In genomic region chr5:33434141-33434780, GRCm38 (mm10) we compare ENCODE assay signal across 9 mouse cellular contexts. TPM values are rescaled to one million over a fixed set of nuclear protein-coding genes. Genes with fewer than 3 reads are reported as not detected.
DNase-seq lines count a peak whose midpoint lies in the region; ATAC-seq lines count a peak whose summit lies in the region.
"Had no signal": no experiment of that assay in that cellular context is flagged by ENCODE, and none has a peak within 500 bp of the region (broad histone marks: within the 10 kb centered on the region; RNA-seq: fewer than 3 reads in every experiment).

No protein-coding gene starts in this region.

- H3K4me2 ChIP-seq in liver, embryonic 16.5 days (ENCODE audit: low read depth, low read length), result peak overlapping the region; percentile 25; the same call in 1 of the 2 replicates

- no peaks in the 10 kb centered on the region for H3K36me3 ChIP-seq in liver, embryonic 16.5 days (ENCODE audit: control insufficient read depth, insufficient read depth)

- no peaks in the 10 kb centered on the region for H3K9me3 ChIP-seq in liver, embryonic 16.5 days (replicated peaks; ENCODE audit: control insufficient read depth, low read length)

- no peak overlapping the region for H3K27ac ChIP-seq in liver, embryonic 16.5 days (ENCODE audit: low read length)

- H3K4me1 ChIP-seq in liver, embryonic 16.5 days (ENCODE audit: control insufficient read depth, low read depth, low read length), result peaks cover 5% of the 10 kb centered on the region

- DNase-seq in cerebellum, postnatal 36 days, result peak; percentile 8 to 10
- no peak for DNase-seq in cerebellum, postnatal 4 days (ENCODE audit: low spot score in 2 of 2)
- peak; percentile 22 for DNase-seq in thymus, postnatal 4 days
- no peak for DNase-seq in thymus, postnatal 14 days
- no peak for DNase-seq in frontal cortex, postnatal 36 days (ENCODE audit: low spot score in 2 of 2)
- no peak for DNase-seq in adrenal gland, postnatal 36 days
- no peak for DNase-seq in urinary bladder, postnatal 10 days (ENCODE audit: low spot score)
- DNase-seq: layer of hippocampus, adult 9-11 months had no signal

- no peak overlapping the region for H3K9ac ChIP-seq in liver, embryonic 16.5 days (ENCODE audit: low read depth, low read length)

- H3K4me3 ChIP-seq in liver, embryonic 16.5 days (ENCODE audit: low read depth, low read length), result peak overlapping the region; percentile 18; the same call in 1 of the 2 replicates

- ATAC-seq in liver, embryonic 16.5 days (ENCODE audit: low read depth), result no peak

- under 1% methylated on average over 60 of the region's 60 CpGs for WGBS in liver, embryonic 16.5 days (ENCODE audit: insufficient replicate concordance)

- peaks cover 89% of the 10 kb centered on the region for H3K27me3 ChIP-seq in liver, embryonic 16.5 days (ENCODE audit: control insufficient read depth, insufficient read depth, low read depth, low read length)

RNA-seq across cellular contexts. Expression of gene Nkx1-1, which starts 0.5 kb away (rescaled TPM):
- polyA plus RNA-seq in liver, embryonic 16.5 days (2015; fragmentation: Nextera tagmentation; extraction: Ambion mirVana), result not detected in 2 replicates
- total RNA-seq in adrenal gland, postnatal 36 days (2021), result not detected

RNA-seq across cellular contexts. Expression of gene Uvssa, which starts 55.9 kb away (rescaled TPM):
- 3.0 and 3.1 TPM in 2 replicates for polyA plus RNA-seq in liver, embryonic 16.5 days (2015; fragmentation: Nextera tagmentation; extraction: Ambion mirVana)
- 1 to 10 TPM; 5.8 to 8.4 TPM for total RNA-seq in adrenal gland, postnatal 36 days (2021)

Comparison
In these comparisons a context has a peak if more than half of its experiments do, and no peak if none do; other contexts are left out.
1. DNase-seq: peak in cerebellum, postnatal 36 days (2 of 2) and thymus, postnatal 4 days (single experiment); none in cerebellum, postnatal 4 days (0 of 2), thymus, postnatal 14 days (single experiment), frontal cortex, postnatal 36 days (0 of 2), adrenal gland, postnatal 36 days (0 of 2) and urinary bladder, postnatal 10 days (single experiment).